Mouse (Mus musculus): Measurements from ENCODE around the gene Tmem186. TPM values are rescaled to one million over a fixed set of nuclear protein-coding genes. Genes with fewer than 3 reads are reported as not detected.

Gene Tmem186
- 10 to 100 TPM; 22.7 to 24.9 (median 23.8) TPM for total RNA-seq (2022)

GRCm38 (mm10) chr16:8637217-8638051 is at the start of gene Tmem186, which contains the start of gene Pmm2:
Tmem186 (minus strand) TSS chr16:8637712.
Pmm2 (plus strand) TSS chr16:8637674.
- peak; percentile 81 for DNase-seq

- no peak for DNase-seq
These were observed 49.5 kb upstream of the Tmem186 start for GRCm38 (mm10) chr16:8686871-8687535.

GRCm38 (mm10) chr16:8686121-8686870 is 48.8 kb upstream of the Tmem186 start:
- DNase-seq, result no peak

- no peak for DNase-seq
These were observed 47.6 kb upstream of the Tmem186 start for GRCm38 (mm10) chr16:8685087-8685486.

GRCm38 (mm10) chr16:8680470-8680869 is 43.0 kb upstream of the Tmem186 start, which contains the start of gene Gm5767:
Gm5767 (plus strand) TSS chr16:8680770.
- DNase-seq, result no peak

GRCm38 (mm10) chr16:8679780-8680179 is 42.3 kb upstream of the Tmem186 start:
- DNase-seq, result no peak

- no peak for DNase-seq
These were observed 41.2 kb upstream of the Tmem186 start for GRCm38 (mm10) chr16:8678676-8679075.

GRCm38 (mm10) chr16:8678035-8678434 is 40.5 kb upstream of the Tmem186 start:
- DNase-seq, result no peak

- no peak for DNase-seq
These were observed 39.3 kb upstream of the Tmem186 start for GRCm38 (mm10) chr16:8676800-8677199.

- DNase-seq, result no peak
These were observed 38.7 kb upstream of the Tmem186 start for GRCm38 (mm10) chr16:8676228-8676627.

GRCm38 (mm10) chr16:8675559-8675958 is 38.0 kb upstream of the Tmem186 start:
- DNase-seq, result no peak

- no peak for DNase-seq
These were observed 36.7 kb upstream of the Tmem186 start for GRCm38 (mm10) chr16:8674165-8674564.

- DNase-seq, result no peak
These were observed 35.8 kb upstream of the Tmem186 start for GRCm38 (mm10) chr16:8673343-8673742.

GRCm38 (mm10) chr16:8672811-8673210 is 35.3 kb upstream of the Tmem186 start:
- no peak for DNase-seq

- DNase-seq, result no peak
These were observed 34.8 kb upstream of the Tmem186 start for GRCm38 (mm10) chr16:8672350-8672687.

- peak; percentile 93 for DNase-seq
These were observed 34.2 kb upstream of the Tmem186 start, which contains the start of gene Carhsp1 for GRCm38 (mm10) chr16:8671551-8672349. Carhsp1 (minus strand) TSS chr16:8672155.

- DNase-seq, result peak; percentile 57
These were observed 32.8 kb upstream of the Tmem186 start for GRCm38 (mm10) chr16:8670041-8671035.

GRCm38 (mm10) chr16:8669432-8669831 is 31.9 kb upstream of the Tmem186 start:
- no peak for DNase-seq

- no peak for DNase-seq
These were observed 30.9 kb upstream of the Tmem186 start for GRCm38 (mm10) chr16:8668386-8668785.

- no peak for DNase-seq
These were observed 30.3 kb upstream of the Tmem186 start for GRCm38 (mm10) chr16:8667814-8668213.

- no peak for DNase-seq
These were observed 29.7 kb upstream of the Tmem186 start for GRCm38 (mm10) chr16:8667261-8667660.
